Mouse (Mus musculus) lung, postnatal 0 days (tissue): Measurements from ENCODE around the gene Ubap2. TPM values are rescaled to one million over a fixed set of nuclear protein-coding genes. Genes with fewer than 3 reads are reported as not detected.

Experiments used
- ATAC-seq: fragments of 200-750 bp; cut with Nextera tagmentation; 2 replicates; pipeline ENCODE4 v1.8.0; 2017; ENCODE audit warnings: moderate library complexity
- DNase-seq: peaks from one replicate; pipeline ENCODE4 v3.0.0-alpha.2; 2016; ENCODE audit warnings: low spot score
- H3K27ac ChIP-seq: fragments of 300-500 bp; sonication (generic); 2 replicates; pipeline ENCODE4 v1.5.1; 2014; ENCODE audit warnings: antibody characterized with exemption, mild to moderate bottlenecking, low read length, mixed read lengths
- H3K27me3 ChIP-seq: fragments of 300-500 bp; sonication (generic); replicated peaks from 2 replicates; pipeline ENCODE4 v1.6.1; 2014; ENCODE audit warnings: low read length, mixed read lengths; ENCODE audit not compliant: insufficient read depth
- H3K36me3 ChIP-seq: fragments of 300-500 bp; sonication (generic); 2 replicates; pipeline ENCODE4 v1.6.1; 2014; ENCODE audit warnings: low read length, mixed read lengths; ENCODE audit not compliant: insufficient read depth
- H3K4me1 ChIP-seq: fragments of 300-500 bp; sonication (generic); 2 replicates; pipeline ENCODE4 v1.6.1; 2014; ENCODE audit warnings: antibody characterized with exemption, low read depth, low read length, mixed read lengths; ENCODE audit not compliant: insufficient read depth
- H3K4me2 ChIP-seq: fragments of 300-500 bp; sonication (generic); replicated peaks from 2 replicates; pipeline ENCODE4 v1.6.1; 2014; ENCODE audit warnings: low read depth, mild to moderate bottlenecking, low read length, moderate library complexity, mixed read lengths
- H3K4me3 ChIP-seq: fragments of 300-500 bp; sonication (generic); 2 replicates; pipeline ENCODE4 v1.5.1; 2014; ENCODE audit warnings: low read depth, low read length
- H3K9ac ChIP-seq: fragments of 300-500 bp; sonication (generic); replicated peaks from 2 replicates; pipeline ENCODE4 v1.6.1; 2014; ENCODE audit warnings: low read depth, mild to moderate bottlenecking
- H3K9me3 ChIP-seq: fragments of 300-500 bp; sonication (generic); 2 replicates; pipeline ENCODE4 v1.6.1; 2016; ENCODE audit warnings: low read length, mixed read lengths
- CTCF ChIP-seq: IDR thresholded peaks from 2 replicates; pipeline ENCODE4 v1.5.1; 2016; ENCODE audit warnings: antibody characterized with exemption, mild to moderate bottlenecking
- EP300 ChIP-seq: IDR thresholded peaks from 2 replicates; pipeline ENCODE4 v1.6.1; 2016; ENCODE audit warnings: antibody characterized with exemption, mild to moderate bottlenecking, control low read depth
- WGBS: fragments of 180-500 bp; shearing (Covaris S2); extraction: QIAGEN DNeasy Blood & Tissue Kit; methylation state at CpG from one replicate; pipeline ENCODE4 v1.1.7; 2014; 5-methylcytosine and 5-hydroxymethylcytosine counted together
- polyA plus RNA-seq: library from polyadenylated mRNA; unstranded; fragments of >200 nt; fragmentation: Nextera tagmentation; extraction: Ambion mirVana; gene quantifications from 2 replicates; pipeline ENCODE4 v1.2.1, GENCODE M21; 2015

The Ubap2 gene
- polyA plus RNA-seq, 1 experiment from 2014 or later = 18.2 TPM

DNA sequence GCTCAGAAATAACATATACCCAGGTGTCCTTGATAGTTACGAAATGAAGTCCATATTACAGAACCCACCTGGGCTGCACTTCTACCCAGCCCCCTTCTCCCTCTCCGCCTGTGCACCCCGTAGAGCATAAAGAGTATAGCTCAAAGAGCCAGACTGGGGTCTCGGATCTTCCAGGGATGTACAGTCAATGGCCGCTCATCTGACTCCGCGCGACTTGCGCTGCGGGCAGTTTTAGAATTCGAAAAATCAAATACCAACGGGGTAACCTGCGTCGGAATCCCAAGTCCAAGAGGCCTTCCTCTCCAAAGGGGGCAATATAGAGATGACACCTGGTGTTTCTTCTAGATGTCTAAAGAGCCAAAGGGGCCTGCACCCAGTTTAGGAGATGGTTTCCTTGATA lies 38.8 kb upstream of the Ubap2 start:
- TF ChIP-seq CTCF = no peak
- TF ChIP-seq EP300 = no peak
- no peaks in the 10 kb centered on the region for H3K27me3 ChIP-seq
- H3K9ac ChIP-seq = peak overlapping the region; percentile 99
- no peak for ATAC-seq
- no peaks in the 10 kb centered on the region for H3K36me3 ChIP-seq
- peak overlapping the region; percentile 98 for H3K4me3 ChIP-seq
- peak overlapping the region; percentile 82 for H3K4me2 ChIP-seq
- H3K27ac ChIP-seq = peak overlapping the region; percentile 100
- DNase-seq = no peak
- WGBS = 7% methylated on average over 14 of the region's 14 CpGs
- no peaks in the 10 kb centered on the region for H3K9me3 ChIP-seq
- H3K4me1 ChIP-seq = peaks cover 16% of the 10 kb centered on the region; the same call in 1 of the 2 replicates

DNA sequence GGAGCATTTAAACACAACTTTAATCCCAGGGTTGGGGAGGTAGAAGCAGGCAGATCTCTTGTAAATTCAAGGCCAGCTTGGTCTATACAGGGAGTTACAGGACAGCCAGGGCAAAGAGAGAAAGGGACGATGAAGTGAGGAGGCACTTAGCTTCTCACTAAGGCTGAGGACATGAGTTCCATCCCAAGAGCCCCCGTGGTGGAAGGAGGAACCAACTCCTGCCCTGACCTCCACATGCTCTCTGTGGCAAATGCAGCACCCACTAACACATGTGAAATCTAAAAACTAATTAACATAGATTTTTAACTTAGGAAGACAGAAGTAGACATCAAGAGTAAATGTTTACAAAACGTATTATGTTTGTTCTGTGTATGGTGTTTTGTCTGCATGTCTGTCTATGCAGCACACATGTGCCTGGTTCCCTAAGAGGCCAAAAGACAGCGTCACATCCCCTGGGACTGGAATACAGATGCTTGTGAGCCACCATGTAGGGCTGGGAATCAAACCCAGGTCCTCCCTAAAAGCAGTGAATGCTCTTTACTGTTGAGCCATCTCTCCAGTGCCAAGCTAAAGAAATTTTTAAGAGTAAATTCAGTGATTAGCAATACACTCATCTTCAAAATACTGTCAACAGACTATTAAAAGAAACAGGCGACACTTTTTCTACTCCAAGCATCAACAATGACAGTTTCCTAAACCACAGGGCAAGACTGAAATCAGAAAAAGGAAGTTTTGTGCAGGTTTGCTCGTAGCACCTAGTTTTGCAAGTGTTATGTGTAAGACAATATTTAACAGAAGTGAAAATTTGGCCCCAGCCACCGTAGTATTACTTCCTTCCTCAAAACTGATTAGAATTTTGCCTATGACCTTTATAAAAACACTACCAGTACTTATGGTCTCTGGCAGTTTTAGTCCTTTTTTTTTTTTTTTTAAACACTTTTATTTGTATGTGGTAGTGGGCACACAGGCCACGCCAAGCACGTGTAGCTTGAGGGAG lies 35.9 kb upstream of the Ubap2 start:
- no peak for ATAC-seq
- TF ChIP-seq CTCF (no peak), EP300 (no peak)
- no peaks in the 10 kb centered on the region for H3K9me3 ChIP-seq
- no peak overlapping the region for H3K4me3 ChIP-seq
- no peaks in the 10 kb centered on the region; the same call in 1 of the 2 replicates for H3K36me3 ChIP-seq
- no peak overlapping the region for H3K4me2 ChIP-seq
- H3K27ac ChIP-seq = no peak overlapping the region
- no peak overlapping the region for H3K9ac ChIP-seq
- WGBS = 89% methylated on average over 9 of the region's 9 CpGs
- H3K27me3 ChIP-seq = no peaks in the 10 kb centered on the region
- peak; percentile 35 for DNase-seq
- peaks cover 16% of the 10 kb centered on the region; the same call in 1 of the 2 replicates for H3K4me1 ChIP-seq

DNA sequence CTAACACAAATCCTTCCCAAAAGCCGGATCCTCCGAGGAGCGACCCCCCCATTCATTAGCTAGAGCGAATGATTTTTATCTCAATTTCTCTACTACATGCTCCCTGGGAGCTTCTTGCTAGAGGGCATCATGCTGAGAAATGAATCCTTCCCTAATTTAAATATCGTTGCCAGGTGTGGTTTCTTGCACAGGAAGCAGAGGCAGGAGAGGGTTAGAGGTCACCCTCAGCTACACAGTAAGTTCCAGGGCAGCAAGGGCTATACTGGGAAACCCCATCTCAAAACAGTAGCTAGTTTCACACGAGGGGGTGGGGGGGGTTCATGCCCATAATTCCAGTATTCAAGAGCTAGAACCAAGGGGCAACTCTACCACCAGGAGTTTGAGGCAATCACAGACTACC lies 32.5 kb upstream of the Ubap2 start:
- DNase-seq (no peak), ATAC-seq (no peak)
- Histone ChIP-seq H3K9me3 (no peaks in the 10 kb centered on the region), H3K36me3 (no peaks in the 10 kb centered on the region; the same call in 1 of the 2 replicates), H3K4me1 (no peaks in the 10 kb centered on the region; the same call in 1 of the 2 replicates), H3K27ac (no peak overlapping the region), H3K27me3 (no peaks in the 10 kb centered on the region), H3K4me3 (no peak overlapping the region), H3K9ac (no peak overlapping the region), H3K4me2 (no peak overlapping the region)
- TF ChIP-seq EP300 = no peak
- TF ChIP-seq CTCF = no peak
- WGBS = 83% methylated on average over 6 of the region's 6 CpGs

DNA sequence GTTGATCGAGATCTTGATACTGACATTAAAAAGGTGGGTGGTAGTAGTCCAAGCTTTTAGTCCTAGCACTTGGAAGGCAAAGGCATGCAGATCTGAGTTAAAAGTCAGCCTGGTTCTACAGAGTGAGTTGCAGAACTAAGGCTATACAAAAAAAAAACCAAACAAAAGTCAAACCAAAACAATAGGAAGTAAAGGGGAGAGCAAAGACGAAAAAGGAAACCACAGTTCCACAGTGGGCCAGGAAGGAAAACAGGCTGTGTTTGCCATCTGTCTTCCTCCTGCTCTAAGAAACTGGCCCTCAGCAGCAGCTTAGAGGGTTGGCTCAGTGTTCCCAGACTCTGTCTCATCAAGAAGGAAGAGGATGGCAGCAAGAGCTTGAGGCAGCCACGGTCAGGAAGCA lies 29.4 kb upstream of the Ubap2 start:
- Histone ChIP-seq H3K27ac (no peak overlapping the region), H3K9ac (no peak overlapping the region), H3K4me2 (no peak overlapping the region), H3K27me3 (no peaks in the 10 kb centered on the region), H3K4me1 (no peaks in the 10 kb centered on the region), H3K36me3 (peaks cover 25% of the 10 kb centered on the region; the same call in 1 of the 2 replicates), H3K4me3 (no peak overlapping the region), H3K9me3 (no peaks in the 10 kb centered on the region)
- TF ChIP-seq CTCF (no peak), EP300 (no peak)
- WGBS = 45% methylated on average over 3 of the region's 3 CpGs
- DNase-seq (no peak), ATAC-seq (no peak)

DNA sequence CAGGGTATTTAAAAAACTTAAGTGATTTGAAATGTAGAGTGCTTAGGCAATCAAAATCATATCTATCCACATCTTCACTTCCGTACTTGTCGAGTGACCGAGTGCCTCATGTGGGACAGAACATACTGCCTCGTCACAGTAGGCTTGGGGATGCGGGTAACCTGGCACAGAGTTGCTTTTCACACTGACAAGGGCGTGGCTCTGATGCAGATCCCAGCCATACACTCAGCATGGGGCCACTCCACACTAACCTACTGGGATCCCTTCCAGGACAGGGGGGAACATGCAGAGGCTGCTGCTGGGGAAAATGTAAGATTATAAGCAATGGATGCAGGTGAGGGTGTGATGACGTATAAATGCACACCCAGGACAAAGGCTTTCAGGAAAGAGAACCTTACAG lies 28.7 kb upstream of the Ubap2 start:
- Histone ChIP-seq H3K27ac (no peak overlapping the region), H3K9ac (no peak overlapping the region), H3K4me1 (no peaks in the 10 kb centered on the region), H3K36me3 (peaks cover 32% of the 10 kb centered on the region; the same call in 1 of the 2 replicates), H3K9me3 (no peaks in the 10 kb centered on the region), H3K4me3 (no peak overlapping the region), H3K4me2 (no peak overlapping the region), H3K27me3 (no peaks in the 10 kb centered on the region)
- no peak for DNase-seq
- TF ChIP-seq CTCF (no peak), EP300 (no peak)
- no peak for ATAC-seq
- 91% methylated on average over 7 of the region's 7 CpGs for WGBS

DNA sequence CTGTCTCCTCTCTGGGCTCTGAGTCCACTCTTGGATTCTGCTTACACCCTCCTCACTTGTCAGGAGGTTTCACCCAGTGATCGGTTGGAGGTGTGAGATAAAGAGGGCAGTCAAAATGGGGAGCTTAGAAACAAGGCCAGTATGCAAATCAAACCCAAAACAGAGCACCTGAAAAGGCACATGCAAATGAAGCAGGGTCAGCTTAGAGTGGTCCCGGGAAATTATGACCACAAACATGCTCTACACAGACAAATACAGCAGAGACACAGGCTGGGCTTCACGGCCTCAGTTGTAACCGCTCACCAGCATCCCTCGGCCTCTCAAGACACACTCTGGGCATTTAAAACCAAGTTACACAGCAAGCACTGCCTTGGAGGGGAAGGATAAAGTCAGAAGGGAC lies 24.0 kb upstream of the Ubap2 start:
- H3K9ac ChIP-seq = no peak overlapping the region
- H3K4me1 ChIP-seq = no peaks in the 10 kb centered on the region
- no peak overlapping the region for H3K4me2 ChIP-seq
- DNase-seq (no peak), ATAC-seq (no peak)
- TF ChIP-seq EP300 (no peak), CTCF (no peak)
- no peaks in the 10 kb centered on the region for H3K27me3 ChIP-seq
- WGBS = 86% methylated on average over 5 of the region's 5 CpGs
- no peak overlapping the region for H3K27ac ChIP-seq
- no peak overlapping the region for H3K4me3 ChIP-seq
- peaks cover 61% of the 10 kb centered on the region; the same call in 1 of the 2 replicates for H3K36me3 ChIP-seq
- H3K9me3 ChIP-seq = no peaks in the 10 kb centered on the region
